Mouse (Mus musculus) cerebellum, adult (tissue): ENCODE data around the gene Rrp9.
"Not testable (repeated sequence)": the region's sequence is repeated elsewhere in the genome, so short reads cannot be mapped to it uniquely, and the experiment has no call there.

Experiments
- ATAC-seq: cut with Nextera tagmentation; 2 replicates; pipeline ENCODE4 v1.9.2; 2017; ENCODE audit warnings: mild to moderate bottlenecking, moderate library complexity, mixed read lengths; ENCODE audit not compliant: insufficient number of reproducible peaks, low FRiP score, low TSS enrichment

Rrp9 gene

DNA sequence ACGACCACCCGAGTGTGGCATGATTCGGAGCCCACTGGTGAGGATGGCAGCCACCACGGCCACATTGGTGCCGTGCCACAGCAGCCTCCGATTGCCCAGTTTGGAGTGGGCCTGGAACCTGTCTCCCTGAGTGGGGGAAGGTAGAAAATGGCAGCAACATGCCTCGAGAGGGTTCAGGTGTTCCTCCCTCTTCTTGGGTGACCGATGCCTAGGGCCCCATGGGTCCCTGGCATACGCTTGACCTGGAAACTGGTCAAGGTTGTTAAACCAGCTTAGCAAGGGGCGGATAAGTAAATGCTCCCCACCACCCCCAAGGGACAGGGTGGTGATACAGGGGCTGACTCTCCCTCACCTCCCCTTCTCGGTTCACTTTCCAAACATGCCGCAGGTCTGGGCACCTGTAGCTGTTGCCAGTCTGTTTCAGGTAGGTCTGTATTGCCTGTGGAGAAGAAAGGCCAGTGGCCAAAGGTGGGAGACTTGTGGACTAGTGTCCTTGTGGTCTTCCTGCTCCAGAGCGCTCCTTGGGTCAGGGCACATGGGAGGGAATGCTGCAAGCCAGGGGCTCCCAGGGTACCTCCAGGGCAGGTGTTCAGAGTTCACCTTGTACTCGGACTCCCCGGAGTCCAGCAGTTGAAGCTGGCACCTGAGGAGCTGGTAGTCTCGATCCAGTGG, 2.5 kb upstream of the Rrp9 start:
- ATAC-seq, result no peak

DNA sequence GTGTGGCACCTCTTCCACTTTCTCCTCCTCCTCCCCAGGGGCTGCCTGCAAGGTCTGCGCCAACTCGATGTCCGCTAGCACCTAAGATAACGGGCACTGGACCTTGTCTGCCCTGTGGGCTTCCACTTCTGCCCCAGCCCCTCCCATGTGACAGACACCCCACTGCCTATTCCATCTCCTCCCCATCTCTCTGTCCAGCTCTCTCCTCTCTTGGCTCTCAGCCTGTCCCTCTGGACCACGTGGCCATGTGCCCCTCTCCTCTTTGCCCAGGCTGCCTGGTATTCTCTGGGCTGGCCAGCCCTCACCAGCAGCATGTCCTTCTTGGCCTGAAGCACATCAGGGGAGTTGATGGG, 2.0 kb upstream of the Rrp9 start:
- ATAC-seq, result no peak

DNA sequence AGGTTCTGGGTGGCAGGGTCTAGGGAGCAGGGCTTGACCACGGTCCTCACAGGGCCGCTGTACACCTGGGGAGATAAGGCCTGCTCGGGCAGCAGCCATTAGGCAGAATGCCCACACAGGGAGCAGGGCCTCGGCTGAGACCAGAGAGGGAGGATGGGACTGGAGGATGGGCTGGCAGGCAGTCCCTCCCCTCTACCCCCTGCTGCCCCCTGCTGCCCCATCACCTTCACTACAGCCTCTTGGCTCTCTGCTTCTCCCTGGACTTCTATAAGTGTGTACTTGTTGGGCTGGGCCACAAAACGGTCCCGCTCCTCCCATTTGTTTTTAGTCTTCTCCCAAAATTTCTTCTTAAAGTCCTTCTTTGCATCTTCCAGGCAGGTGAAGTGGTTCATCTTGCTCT, 1.3 kb upstream of the Rrp9 start:
- no peak for ATAC-seq

GRCm38 (mm10) chr9:106475046-106475445, 717 bp upstream of the Rrp9 start:
- no peak for ATAC-seq

GRCm38 (mm10) chr9:106476002-106476923, 500 bp downstream of the Rrp9 start:
- ATAC-seq, result no peak

- ATAC-seq, result peak; percentile 93
Measured at GRCm38 (mm10) chr9:106476924-106477484, 1.2 kb downstream of the Rrp9 start, which contains the start of gene Parp3. Gene Parp3 (minus strand): TSS chr9:106476949.

GRCm38 (mm10) chr9:106477649-106478048, 1.9 kb downstream of the Rrp9 start:
- no peak for ATAC-seq

DNA sequence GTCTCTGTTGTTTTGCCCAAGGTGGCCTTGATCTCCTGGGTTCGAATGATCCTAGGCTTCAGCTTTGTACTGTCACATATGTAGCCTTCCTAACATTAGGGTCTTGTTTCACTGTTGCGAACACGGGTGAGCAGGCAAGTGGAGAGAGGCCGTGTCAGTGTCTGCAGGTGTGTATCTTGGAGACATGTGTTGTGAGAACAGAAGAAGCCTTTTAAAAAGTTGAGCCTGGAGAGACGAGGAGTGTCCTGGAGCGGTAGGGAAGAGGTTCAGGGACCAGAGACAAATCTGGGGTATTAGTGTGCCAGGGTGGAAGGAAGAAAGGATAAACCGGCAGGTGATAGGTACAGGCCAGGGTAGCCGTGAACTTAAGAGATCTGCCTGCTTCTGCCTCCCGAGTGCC, 2.3 kb downstream of the Rrp9 start:
- no peak for ATAC-seq

- no peak for ATAC-seq
Measured at GRCm38 (mm10) chr9:106480541-106480940, 4.8 kb downstream of the Rrp9 start.

- ATAC-seq, result no peak
Measured at GRCm38 (mm10) chr9:106481075-106481474, 5.3 kb downstream of the Rrp9 start.

DNA sequence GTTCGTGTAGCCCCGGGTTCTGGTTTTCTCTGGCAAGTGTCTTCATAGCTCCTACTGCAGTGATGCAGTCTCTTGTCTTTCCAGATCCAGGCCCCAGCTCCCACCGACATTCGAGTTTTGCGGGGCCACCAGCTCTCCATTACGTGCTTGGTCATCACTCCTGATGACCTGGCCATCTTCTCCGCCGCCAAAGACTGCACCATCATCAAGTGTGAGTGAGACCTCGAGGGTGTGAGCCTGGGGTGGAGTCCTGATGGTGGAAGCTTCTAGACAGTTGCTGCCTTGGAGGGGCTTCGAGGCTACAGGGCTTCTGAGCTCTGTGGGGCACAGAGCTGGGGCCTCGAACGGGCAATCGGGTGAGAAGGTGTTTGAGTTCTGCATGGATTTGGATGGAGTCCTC, 5.9 kb downstream of the Rrp9 start:
- ATAC-seq, result no peak

DNA sequence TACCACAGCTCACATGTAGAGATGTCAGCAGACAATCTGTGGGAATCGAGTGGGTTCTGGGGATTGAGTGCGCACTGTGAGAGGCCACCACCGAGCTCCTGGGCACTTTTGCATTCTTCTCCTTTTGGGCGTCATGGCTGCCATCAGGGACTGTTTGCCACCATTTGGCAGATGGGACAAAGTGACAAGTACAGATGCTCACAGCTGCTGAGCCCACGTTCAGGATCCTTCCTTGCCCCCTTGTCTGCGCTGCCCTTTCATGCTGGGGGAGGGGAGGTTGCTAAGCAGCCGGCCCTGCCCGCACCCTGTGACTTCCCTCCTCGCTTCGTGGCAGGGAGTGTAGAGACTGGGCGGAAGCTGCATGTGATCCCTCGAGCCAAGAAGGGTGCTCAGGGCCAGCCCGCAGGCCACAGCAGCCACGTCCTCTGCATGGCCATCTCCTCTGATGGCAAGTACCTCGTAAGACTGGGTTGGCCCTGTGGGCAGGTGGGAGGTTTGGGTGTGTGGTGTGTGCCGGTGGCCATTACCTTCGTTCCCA, 6.9 kb downstream of the Rrp9 start:
- no peak for ATAC-seq

DNA sequence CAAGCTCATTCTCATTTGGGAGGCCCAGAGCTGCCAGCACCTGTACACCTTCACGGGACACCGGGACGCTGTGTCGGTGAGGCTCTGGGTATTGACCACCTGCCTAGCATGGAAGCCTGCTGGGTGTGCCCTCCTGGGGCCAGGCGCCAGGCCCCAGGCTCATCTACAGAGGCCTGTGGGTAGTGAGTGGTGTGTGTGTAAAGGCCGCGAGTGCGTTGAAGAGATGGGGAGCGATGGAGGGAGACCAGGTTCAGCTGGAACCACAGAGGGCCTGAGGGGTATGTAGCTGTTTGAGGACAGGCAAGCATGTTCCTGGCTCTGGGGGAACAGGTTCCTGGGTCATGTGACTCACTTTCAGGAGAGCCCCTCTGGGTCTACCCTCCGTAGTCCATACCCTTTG, 7.4 kb downstream of the Rrp9 start:
- no peak for ATAC-seq

GRCm38 (mm10) chr9:106483606-106484005, 7.8 kb downstream of the Rrp9 start:
- no peak for ATAC-seq

- no peak for ATAC-seq
Measured at GRCm38 (mm10) chr9:106485076-106485475, 9.3 kb downstream of the Rrp9 start.

DNA sequence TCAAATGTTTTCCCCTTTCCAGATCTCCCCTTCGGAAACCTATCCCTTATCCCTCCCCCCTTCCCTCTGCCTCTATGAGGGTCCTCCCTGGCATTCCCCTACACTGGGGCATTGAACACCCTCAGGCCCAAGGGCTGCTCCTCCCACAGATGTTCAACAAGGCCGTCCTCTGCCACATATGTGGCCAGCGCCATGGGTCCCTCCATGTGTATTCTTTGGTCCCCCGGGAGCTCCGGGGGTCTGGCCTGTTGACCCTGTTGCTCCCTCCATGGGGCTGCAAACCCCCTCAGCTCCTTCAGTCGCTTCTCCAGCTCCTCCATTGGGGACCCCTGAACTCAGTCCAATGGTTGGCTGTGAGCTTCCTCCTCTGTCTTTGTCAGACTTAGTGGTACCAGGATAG, 11.8 kb downstream of the Rrp9 start:
- ATAC-seq, result not testable (repeated sequence)

GRCm38 (mm10) chr9:106499667-106500066, 23.9 kb downstream of the Rrp9 start, which contains the start of gene Iqcf1:
Gene Iqcf1 (plus strand): TSS chr9:106499967.
- no peak for ATAC-seq

- no peak for ATAC-seq
Measured at GRCm38 (mm10) chr9:106501846-106502245, 26.1 kb downstream of the Rrp9 start.

DNA sequence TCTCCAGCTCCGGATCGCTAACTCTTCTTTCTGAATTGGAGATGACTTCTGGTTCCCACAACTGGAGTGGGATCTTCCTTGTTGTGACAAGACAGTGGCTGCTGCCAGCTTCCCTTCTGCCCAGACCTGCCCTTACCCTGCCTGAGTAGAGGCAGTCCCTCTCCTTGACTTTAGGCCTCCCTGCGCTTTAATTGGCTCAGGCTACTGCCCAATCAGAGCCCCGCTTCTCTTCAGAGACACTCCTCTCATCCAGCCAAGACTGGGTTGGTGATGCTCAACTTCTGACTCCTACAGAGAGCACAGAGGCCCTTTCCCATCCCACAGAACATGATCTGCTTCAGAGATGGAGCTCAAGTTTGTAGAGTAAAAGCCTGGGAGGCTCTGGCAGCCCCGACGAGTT, 28.5 kb downstream of the Rrp9 start:
- no peak for ATAC-seq

GRCm38 (mm10) chr9:106509356-106509755, 33.6 kb downstream of the Rrp9 start:
- no peak for ATAC-seq
